Mouse (Mus musculus) brain, embryonic 14.5 days (tissue): ENCODE measurements at regions not wholly inside any gene's neighbourhood (a gene's known extent, or its start where the extent isn't known, plus 50 kb on each side); places are given as distances from the start of the nearest gene placed in this dataset.

Source experiments
- DNase-seq: peaks from one replicate; pipeline ENCODE4 v3.0.0-alpha.2; 2011; ENCODE audit warnings: low read depth
- CTCF ChIP-seq: fragments of 200-500 bp; IDR thresholded peaks from 2 replicates; pipeline ENCODE4 v1.5.1; 2012; ENCODE audit warnings: inconsistent platforms, mild to moderate bottlenecking, moderate library complexity, borderline replicate concordance; ENCODE audit not compliant: insufficient read depth, insufficient read length; ENCODE audit errors: extremely low read depth
- POLR2A ChIP-seq: fragments of 200-500 bp; IDR thresholded peaks from 2 replicates; pipeline ENCODE4 v1.6.1; 2012; ENCODE audit warnings: mild to moderate bottlenecking, inconsistent platforms, borderline replicate concordance; ENCODE audit not compliant: poor library complexity, insufficient read depth, insufficient read length, severe bottlenecking; ENCODE audit errors: extremely low read depth

DNA sequence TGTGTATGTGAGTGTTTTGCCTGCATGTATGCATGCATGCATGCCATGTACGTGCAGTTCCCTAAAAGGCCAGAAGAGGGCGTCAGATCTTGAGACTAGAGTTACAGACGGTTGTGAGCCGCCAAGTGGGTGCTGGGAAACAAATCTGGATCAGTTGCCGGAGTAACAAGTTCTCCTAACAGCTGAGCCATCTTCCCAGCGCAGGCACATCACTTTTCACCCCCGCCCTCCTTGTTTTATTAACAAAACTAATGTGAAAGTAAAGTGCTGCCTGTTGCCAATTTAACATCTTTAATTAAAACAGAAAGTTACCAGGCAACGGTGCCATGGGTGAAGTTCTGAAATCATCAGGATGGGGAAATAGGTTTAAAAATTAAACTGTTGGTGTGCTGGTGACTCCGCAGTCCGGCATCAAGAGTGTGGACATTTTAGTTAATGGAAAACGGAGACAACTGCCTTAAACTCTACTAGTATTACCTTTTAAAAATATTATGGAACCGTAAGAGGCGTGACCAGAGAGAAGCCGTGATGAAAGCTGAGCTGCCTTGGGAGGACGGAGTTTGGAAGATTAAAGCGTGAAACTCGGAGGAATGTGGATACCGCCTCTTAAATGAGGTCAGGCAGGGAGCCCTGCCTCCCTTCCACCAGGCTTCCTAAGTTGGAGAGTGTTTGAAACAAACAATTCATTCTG lies 91.9 kb upstream of the Lsm14a start:
- no peak for DNase-seq

DNA sequence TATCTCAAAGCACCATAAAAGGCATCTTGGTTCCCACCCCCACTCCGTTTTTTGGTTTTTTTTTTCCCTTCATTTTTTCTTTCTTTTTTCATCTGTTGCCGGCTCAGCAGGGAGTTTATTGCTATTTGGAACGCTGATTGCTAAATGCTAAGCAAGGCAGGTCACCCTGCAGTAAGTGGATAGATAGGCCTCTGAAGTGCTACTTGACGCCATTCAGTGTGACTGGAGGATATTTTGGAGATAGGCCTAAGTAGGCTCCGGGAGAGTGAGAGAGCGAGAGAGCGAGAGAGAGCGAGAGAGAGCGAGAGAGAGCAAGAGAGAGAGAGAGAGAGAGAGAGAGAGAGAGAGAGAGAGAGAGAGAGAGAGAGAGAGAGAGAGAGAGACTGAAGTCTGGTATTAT lies 90.3 kb upstream of the Lsm14a start:
- TF ChIP-seq CTCF (no peak), POLR2A (no peak)
- DNase-seq = no peak

More for the DNA sequence above, 91.9 kb upstream of the Lsm14a start:
- peak; percentile 28; the same call in 1 of the 2 replicates for TF ChIP-seq CTCF
- TF ChIP-seq POLR2A = no peak

DNA sequence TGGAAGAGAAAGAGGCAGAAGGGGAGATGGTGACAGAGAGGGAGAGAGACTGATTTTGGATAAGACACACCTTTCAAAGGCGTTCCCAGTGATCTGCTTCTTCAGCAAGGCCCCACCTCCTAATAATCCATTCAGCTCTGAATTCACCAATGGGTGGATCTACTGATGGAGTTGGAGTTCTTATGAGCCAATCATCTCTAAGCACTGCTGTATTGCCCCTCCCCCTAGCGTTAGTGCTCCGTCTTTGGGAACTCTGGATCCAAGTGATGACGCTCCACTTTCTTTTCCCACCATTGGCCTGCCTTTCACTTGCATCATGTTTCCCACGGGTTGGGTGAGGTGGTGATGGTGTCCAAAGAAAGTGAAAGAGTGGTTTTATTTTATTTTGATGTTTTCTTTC lies 87.7 kb upstream of the Lsm14a start:
- no peak for DNase-seq
- TF ChIP-seq CTCF (no peak), POLR2A (no peak)

DNA sequence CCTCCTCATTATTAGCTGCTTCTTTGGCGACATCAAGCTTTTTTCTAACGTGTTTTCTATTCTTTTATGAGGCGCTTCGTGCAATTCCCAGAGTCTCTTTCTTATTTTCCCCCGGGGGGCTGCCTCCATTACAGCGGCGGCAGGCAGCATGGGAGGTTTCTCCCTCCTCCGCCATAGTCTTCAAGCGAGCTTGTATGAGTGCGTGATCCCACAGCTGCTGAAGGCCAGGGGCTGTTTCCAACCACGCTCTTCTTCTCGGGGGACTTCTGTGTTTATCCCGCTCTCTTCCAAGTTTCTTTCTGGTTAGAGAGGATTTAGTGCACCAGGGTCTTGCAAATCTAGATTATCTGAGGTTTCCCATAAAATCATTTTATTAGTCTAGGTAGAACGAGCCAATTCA lies 77.9 kb upstream of the Lsm14a start:
- TF ChIP-seq POLR2A (no peak), CTCF (no peak)
- peak; percentile 42 for DNase-seq

DNA sequence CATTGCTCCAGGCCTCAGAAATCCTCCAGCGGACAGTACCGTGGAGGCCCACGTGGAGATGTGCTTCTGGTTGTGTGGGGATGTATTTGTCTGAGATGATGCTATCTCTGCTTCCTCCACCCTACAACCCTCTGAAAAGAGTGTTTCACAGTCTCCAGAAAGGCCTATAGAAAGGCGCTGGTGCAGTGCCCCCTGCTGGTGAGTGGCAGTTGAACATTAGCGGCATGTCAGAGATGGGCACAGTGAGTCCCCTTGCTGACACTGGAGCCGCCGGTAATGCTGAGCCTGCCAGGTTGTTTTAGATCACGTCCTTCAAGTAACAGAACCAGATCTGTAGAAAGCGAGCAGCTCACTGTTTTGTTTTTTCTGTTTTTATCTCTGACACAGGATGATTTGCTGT lies 69.0 kb upstream of the Lsm14a start:
- TF ChIP-seq POLR2A (no peak), CTCF (peak; percentile 60)
- peak; percentile 26 for DNase-seq

DNA sequence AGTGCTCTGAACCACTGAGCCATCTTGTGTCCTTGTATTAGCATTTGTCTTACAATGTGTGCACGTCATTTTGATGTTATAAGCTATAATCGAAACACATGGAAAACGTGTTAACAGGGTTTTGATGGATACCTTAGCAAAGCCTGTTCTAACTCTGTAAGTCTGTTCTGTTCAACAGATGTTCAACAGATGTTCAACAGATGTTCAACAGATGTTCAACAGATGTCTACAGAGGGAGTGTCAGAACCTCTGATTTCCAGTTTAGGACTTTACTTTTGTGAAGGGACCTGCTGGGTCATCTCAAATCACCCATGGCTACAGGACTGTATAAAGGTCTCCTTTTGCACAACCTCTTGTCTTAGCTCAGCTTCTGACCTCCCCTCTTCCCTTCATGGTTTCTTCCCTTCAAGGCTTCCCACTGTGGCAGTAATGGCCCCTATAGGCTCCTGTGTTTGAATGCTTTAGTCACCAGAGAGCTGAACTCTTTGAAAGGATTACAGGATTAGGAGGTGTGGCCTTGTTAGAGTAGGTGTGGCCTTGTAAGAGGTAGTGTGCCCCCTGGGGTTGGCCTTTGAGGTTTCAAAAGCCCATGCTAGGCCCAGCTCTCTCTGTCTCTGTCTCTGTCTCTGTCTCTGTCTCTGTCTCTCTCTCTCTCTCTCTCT lies 66.8 kb upstream of the Lsm14a start:
- TF ChIP-seq POLR2A (no peak), CTCF (no peak)
- DNase-seq = no peak

DNA sequence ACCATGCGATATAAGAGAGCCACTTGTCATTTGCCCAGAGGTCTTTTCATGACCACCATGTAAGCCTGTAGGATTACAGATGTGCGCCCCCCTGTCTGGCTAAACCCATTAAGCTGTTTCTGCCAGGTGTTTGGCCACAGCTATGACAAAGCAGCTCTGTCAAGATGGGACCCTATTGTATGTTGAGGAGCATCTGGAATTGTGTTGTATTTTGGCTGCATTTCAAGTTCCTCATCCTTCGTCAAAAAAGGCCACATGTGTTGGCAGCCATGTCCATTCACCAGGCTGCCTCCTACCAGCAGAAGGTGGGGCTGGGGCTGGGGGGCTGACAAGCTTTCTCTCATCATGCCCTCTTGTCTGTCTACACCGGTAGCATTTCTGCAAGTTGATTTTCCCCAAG lies 65.7 kb upstream of the Lsm14a start:
- TF ChIP-seq CTCF = no peak
- TF ChIP-seq POLR2A = no peak
- no peak for DNase-seq

DNA sequence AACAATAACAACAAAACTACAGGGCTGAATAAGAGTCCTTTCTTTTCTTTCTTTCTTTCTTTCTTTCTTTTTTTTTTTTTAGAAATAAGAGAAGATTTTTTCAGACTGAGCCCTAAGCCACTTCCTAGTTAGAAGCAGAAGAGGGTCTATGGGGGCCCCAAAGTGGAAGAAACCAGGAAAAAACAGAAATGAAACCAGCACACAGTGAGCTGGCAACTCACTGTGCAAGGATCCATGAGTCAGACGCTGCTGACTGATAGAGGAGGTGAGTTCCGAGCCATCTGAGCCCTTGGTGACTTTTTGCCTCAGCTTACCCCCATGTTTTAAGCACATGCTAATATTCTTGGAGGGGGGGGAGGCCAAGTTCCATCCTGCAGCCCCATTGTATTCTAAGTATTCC lies 55.2 kb upstream of the Lsm14a start:
- no peak for DNase-seq
- TF ChIP-seq CTCF (no peak), POLR2A (no peak)

DNA sequence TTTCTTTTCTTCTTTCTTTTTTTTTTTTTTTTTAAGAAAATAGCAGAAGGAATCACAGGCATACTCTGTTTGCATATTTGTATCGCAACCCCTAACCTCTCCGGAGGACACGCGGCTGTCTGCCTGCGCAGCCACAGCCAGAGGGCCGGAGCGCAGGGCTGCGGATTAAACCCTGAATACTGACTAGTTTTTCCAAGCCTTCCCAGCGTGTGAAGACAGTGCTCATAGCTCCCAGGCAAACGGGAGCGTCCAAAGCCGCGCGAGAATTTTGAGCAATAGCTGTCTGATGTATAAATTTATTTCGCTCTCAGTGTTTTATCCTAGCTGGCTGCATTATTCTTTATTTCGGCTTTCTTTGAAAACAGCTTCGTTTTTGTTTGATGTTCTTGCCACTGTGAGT lies 51.1 kb upstream of the Lsm14a start:
- DNase-seq = peak; percentile 48
- no peak for TF ChIP-seq POLR2A
- TF ChIP-seq CTCF = no peak
